Mouse (Mus musculus) gastrocnemius, adult 18-20 months (tissue): ENCODE measurements around the gene Aktip. TPM values are rescaled to one million over a fixed set of nuclear protein-coding genes. Genes with fewer than 3 reads are reported as not detected.
A peak's percentile ranks its signal among the peaks of the same experiment; 100 is the strongest.

ENCODE experiments used
- DNase-seq: peaks from one replicate; pipeline ENCODE4 v3.0.0; 2021; ENCODE audit warnings: low spot score
- total RNA-seq, 2 experiments: library from RNA; stranded (reverse); gene quantifications; 2 replicates each; pipeline ENCODE4 v1.2.3; 2021

Gene Aktip
- total RNA-seq, 2 experiments from 2014 or later, result 58.7 to 71.0 TPM

DNA sequence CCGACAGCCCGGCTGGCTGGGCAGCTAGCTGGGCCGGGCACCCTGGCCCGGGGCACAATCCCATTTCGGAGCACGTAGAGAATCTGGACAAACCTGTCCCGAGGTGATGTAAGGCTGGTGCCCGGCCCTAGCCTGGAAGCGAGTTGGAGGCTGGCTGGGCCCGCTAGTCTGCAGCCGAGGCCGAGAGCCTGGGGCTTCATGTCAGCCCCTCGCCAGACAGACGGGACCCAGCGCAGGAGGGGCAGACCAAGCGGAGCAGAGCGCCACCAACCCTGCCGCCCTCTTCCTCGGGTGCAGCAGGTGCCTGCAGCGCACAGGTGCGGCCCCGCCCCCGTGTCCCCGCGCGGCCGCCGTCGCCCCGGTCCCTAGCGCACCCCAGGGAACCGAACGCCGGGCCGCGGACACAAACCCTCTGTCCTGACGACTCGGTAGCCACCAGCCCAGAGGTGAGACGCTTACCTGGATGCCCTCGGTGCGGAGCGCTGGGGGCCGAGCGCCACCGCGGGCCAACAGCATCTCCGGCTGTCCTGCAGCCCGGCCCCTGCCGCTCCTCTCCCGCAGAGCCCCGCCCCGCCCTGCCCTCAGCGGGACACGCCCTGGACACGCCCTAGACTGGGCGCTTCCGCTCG lies 66.2 kb downstream of the Aktip start:
- peak; percentile 17 for DNase-seq

DNA sequence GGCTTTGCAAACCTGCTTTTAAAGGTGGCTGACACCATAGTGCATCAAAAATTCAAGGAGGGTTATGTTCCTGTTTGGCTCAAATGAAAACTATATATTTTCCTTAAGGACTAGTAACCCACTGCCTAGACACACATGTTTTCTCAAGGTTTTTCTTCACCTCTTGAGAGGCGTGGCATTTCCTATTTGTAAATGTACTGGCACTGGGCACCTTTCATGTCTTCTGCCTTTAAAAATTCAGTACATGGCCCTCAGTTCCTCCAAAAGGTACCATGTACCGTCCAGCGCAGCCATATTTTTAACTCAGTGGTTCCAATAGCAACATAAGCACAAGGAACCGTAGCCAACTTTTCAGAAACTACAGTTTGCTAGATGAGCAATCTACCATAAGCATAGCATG lies 67.0 kb downstream of the Aktip start:
- no peak for DNase-seq

DNA sequence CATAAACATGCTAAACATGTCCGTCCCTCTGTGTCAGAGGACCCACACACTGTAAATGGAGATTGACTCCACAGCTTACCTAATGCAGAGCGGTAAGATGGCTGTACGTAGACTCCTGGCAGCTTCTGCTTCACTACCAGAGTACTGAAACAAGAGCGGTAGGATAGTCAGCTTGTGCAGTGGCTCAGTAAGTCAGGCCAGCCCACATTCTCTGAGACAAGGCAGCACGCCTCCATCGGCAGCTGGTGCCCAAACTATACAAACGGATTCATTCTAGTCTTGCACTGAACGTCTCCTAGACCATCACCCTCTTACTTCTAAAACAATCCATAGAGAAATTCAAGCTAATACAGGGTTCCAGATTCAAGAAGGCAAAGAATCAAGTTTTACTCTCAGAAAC lies 73.0 kb downstream of the Aktip start:
- DNase-seq, result no peak

DNA sequence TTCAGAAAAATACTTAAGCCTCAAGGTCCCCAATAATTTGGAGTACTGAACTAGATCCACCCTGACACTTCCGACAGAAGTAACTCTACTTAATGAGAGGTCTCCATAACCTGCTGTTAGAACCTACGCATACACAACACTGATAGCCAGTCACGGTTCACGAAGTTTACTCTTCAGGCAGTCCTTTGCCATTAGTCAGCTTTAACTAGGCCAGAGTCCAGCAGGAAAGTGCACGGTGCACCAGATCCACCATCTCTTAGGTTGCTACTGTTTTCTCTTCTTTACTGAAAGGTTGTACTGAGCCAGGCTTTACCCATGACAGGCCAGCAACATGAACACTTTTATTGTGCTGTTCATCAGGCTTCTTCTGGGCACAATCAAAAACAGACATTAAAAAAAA lies 75.5 kb downstream of the Aktip start:
- DNase-seq, result no peak

DNA sequence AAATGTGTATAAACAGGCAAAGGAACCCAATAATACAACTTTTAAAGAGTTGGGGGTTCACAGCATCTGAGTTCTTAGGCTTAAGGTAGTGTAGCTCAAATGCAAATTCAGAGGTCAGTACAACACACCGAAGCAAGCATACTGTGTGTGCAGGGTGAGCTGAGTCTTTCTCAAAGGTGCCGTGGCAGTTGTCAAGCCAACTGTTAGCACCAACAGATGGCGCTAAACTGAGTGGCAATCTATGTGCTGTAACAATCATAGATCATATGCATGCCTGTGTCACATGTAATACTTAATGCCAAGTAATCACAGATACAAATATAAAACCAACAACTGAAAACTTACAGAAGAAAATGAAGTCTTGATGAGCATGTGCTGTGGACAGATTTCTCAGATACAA lies 81.6 kb downstream of the Aktip start:
- DNase-seq, result no peak

DNA sequence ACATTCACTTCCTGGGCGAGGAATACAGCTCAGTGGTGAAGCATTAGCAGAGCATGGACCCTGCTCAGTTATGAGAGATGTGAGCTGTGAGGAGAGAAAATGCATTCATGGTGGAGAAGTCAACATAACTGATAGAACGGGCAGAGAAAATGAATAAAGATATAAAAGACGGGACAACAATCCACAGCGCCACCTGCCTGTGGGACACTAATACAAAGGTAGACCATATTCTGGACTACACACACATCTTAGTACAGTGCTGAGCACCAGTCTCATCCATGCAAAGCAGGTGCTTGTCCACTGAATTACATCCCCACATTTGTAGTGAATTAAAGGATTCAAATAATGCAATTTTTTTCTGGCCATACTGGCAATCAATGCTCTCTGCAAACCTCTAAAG lies 82.2 kb downstream of the Aktip start:
- no peak for DNase-seq

DNA sequence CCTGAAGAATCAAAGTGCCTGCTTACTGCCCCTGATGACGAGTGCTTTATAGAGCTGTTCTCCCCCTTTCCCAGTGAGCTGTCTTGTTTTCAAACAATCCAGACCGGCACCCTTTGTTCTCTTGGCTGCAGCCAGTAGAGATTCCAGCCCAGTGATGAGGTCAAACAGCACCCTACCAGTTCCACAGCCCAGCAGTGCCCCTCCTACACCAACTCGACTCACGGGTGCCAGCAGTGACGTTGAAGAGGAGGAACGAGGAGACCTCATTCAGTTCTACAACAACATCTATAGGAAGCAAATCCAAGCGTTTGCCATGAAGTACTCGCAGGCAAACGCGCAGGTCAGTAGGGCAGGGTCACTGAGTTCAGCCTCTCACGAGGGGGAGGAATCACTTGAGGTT lies 84.9 kb downstream of the Aktip start:
- DNase-seq, result no peak

DNA sequence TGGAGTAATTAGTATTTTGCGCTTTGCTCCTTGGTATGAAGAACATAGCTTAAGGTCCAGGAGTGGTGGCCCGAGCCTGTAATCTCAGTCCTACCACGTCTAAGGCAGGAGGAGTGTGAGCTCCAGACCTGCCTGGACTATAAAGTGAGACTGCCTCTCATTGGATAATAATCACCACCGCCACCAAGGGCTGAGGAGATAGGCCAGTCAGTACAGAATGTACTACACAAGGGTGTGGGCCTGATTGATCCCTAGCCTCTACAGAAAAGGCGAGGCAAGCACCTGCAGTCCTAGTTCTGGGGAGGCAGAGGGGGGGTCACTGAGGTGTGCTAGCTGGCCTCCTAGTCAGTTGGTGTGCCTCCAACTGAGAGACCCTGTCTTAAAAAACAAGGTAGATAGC lies 85.3 kb downstream of the Aktip start:
- no peak for DNase-seq

DNA sequence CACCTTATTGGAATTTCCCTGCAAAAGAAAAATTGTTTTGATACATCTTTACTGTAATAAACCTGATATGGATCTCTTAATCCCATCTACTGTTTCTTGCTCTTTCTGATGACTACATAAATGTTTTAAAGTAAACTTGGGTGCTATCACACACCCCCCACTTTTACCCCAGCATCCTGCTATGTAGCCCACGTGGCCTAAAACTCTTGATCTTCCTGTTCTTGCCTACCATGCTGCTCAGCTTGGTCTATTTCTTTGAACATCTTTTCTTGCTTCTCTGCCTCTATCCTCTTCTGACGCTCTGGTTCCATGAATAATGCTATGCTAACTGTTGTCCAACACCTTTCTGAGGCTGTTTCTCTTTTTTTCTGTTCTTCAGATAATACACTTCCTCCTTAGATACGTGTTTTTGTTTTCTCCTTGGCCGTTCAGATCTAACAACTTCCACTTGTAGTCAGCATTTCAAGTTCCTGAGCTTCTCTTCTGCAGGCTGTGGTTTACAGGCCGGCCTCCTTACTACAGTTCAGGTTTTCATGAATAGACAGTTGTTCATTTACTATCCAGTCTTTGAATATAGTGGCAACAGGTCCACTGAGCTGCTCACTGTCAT lies 87.8 kb downstream of the Aktip start:
- no peak for DNase-seq

DNA sequence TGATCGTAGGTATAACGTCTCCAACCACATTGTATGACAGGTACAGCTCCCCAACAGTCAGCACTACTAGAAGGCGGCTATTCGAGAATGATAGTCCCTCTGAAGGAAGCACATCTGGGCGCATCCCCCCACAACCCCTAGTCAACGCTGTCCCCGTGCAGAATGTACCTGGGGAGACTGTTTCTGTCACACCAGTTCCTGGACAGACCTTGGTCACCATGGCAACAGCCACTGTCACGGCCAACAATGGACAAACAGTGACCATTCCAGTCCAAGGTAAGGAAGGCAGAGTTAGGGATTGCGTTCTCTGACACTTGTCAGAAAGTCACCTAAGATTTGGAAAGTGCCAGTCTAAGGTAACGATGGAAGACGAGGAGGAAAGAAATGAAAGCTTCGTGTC lies 93.5 kb downstream of the Aktip start:
- DNase-seq, result no peak

DNA sequence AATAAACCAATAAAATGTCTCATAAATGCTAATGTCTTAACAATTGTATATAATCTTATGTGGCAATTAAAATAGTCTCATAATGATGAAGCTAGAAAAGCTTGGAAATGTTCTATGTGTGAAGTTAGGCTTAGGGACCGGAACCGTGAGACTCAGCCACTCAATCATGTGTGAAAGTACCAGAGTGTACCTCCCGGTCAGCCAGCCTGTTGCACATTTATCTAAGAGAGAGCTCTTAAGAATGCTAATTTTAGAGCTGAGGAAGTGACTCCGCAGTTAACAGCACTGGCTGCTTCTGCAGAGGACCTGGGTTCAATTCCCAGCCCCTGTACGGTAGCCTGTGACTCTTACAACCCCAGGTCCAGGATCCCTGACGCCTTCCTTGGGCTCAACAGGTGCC lies 101.7 kb downstream of the Aktip start:
- no peak for DNase-seq

DNA sequence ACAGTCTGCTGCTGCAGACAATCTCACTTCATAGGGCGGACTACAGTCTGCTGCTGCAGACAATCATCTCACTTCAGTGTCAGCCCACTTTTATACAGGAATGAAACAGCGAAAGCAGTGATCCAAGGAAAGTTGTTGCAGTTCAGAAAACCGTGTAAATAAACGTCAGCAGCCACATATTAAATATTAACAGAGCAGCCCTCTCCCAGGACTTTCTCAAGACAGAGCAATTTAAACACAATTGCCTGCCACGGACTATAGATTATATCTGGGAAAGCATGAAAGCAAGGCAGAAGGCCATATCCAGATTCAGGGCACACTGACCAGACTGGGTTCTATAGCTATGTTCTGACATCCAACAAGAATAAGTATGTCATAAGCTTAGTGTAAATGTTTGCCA lies 105.6 kb downstream of the Aktip start:
- no peak for DNase-seq

DNA sequence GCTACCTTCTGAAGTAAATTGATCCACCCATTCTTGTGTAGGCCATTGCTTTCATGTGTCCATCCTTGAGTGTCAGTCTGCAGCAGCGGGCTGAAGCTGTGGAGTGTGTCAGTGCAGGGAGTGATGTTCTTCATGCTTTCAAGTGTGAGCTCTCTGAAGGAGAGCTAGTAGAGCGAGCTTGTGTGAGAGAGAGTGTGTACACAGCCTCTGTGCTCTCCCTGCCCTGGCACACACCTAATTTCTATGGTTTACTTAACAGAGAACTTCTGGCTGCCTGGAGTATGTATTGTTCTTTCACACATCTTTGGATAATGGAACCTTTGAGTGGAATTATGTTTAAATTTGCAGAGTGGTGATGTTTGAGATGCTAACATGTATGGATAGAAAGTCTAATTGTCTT lies 110.2 kb downstream of the Aktip start:
- no peak for DNase-seq

DNA sequence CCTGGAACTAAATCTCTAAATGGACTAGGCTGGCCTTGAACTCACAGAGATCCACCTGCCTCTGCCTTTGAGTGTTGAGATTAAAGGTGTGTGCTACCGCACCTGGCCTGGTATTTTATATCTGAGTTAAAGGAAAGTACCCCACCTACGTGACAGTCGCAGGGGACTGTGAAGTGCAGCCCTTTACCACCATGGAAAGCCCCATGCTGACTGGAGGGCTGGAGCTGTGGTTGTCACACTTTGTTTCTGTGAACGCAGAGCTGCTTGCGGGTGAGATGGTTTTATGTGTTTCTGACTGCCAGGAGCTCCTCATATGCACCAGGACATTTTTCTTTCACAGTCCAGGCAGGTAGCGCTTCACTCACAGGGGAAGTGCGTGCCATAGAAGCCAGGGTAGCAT lies 111.3 kb downstream of the Aktip start:
- DNase-seq, result no peak

DNA sequence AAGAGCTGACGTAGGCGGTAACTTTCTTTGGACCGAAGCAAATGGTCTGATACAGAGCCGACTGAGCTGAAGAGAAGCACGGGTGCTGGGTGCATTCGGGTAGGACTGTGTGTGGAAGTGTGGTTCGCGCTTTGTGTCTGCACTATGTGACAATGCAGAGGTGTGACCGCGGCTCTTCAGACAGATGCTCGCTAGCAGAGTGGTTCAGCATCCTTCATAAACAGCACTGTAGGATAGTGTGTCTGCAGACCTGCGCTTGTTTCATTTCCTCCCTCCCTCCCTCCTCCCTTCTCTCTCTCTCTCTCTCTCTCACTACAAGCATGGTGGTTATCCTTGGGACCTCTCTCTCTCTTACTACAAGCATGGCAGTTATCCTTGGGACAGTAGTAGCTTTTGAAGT lies 117.3 kb downstream of the Aktip start:
- DNase-seq, result no peak

DNA sequence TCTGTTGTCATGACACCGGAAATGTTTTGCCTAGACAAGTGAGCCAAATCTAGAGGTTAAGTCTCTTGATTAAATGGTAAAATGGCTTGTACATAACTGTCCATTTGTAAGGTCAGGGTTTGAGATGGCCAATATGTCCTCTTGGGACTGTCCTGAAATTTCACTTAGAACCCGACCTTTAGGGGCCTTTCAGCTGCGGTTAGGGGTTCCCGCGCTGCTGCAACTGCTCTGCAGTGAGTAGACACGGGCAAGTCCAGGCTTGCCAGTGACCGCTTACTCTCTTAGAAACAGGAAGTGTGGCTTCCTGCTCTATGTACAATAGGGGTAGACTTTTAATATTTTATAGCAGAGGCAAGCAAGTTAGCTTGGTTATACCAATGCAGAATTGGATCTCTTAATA lies 117.9 kb downstream of the Aktip start:
- DNase-seq, result no peak

DNA sequence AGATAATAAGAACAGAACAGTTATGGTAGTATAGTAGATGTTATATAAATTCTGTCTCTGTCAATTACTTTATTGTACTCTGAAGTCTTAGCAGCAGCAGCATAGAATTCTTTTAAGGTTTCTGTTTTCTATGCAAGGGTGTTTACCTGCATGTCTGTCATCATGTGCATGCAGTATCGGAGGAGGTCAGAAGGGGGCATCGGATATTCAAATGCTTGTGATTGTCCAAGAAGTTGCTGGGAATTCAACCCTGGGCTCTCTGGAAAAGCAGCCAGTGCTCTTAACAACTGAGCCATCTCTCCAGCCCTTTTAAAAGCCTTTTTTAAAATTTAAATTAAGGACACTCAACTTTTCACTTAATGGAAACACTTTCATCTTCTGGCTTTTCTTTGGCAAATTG lies 120.1 kb downstream of the Aktip start:
- no peak for DNase-seq

DNA sequence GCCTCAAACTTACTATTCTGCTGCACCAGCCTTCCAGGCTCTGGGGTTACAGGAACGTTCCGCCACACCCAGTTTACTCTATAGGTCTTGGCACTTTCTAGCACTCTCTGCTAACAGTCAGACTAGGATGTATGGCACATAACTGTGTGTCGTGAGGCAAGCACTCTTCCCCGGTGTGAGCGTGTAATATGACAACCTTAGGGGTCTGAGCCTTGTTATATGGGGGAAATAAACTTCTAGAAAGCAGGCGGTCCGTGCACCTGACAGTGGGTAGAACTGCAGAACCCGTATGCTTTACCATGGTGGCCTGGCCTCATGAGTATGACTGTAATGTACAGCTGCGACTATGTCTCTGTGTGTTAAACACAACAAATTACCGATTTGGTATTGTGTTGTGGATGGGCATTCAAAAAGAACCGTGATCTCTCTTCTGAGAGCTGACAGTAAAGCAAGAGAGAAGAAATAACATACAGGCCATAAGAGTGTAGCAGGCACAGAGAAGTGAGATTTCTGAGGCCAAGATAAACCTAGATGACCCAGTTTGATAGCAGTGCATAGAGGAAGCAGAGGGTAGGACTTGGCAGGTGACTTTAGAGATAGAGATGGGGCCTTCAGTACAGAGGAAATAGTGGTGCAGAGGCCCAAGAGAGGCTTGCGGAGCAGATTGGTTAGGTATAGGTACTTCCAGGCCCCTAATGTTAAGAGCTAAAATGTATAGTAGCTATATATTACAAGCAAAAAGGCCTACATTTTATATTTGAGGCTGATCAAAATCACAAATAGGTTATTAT lies 122.5 kb downstream of the Aktip start:
- DNase-seq, result no peak

DNA sequence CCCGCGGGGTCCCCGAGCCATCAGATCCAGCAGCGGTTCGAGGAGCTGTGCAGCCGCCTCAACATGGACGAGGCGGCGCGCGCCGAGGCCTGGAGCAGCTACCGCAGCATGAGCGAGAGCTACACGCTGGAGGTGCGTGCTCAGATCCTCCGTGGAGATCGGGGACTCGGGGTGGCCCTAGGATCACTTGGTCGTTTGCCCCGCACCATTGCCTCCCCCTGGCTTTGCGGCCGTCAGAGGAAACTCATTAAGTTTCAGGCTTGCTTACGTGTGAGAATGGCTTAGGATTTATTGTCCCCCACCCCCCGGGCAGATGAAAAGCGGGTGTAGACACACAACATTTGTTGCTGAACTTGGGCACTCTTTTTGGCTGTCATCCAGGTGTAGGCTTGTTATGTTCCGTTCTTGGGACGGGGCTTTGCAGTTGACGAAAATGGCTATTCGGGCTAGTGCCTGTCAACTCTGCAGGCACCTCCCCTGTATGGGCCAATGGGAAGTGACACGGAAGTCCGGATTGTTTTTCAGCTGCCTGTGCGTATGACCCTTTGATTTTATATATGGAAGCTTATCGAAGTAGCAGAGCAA lies 129.4 kb downstream of the Aktip start:
- peak; percentile 89 for DNase-seq

DNA sequence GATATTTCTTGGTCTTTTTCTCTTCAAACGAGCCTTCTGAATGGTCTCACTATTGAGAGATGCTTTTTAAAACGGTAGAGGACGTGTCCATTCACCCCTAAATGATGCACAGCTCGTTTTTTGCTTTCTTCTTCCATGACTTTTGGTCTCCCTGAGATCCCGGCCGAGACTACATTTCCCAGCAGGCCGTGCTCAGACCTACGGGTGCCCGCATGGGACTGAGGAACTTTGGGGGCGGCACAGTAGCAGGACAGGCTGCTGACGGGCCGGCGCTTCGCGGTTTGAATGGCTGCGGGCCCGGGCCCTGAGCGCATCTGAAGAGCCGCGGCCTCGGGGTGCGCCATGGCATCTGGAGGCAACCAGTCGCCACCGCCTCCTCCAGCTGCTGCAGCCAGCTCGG lies 129.9 kb downstream of the Aktip start, which contains the start of gene Rbl2:
Gene Rbl2, plus strand, starts transcription at position 224 of the 400 bp plus-strand sequence.
- DNase-seq, result peak; percentile 97

DNA sequence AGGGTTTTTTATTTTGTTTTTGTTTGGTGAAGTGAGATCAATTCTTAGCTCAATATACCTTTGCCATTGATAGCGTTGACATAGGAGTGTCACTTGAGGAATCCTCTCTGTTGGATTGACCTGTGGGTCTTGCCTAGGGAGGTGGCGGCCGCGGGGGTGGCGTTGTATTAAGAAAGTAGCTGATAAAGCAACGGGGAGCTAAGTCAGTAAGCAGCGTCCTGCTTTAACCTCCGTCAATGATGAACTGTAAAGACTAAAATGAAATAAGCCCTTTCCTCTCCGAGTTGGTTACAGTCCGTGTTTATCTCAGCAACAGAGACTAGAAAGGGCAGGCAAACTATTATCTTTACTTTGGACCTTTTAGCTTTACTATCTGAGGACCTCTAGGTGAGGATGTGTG lies 130.4 kb downstream of the Aktip start:
- DNase-seq, result peak; percentile 18

DNA sequence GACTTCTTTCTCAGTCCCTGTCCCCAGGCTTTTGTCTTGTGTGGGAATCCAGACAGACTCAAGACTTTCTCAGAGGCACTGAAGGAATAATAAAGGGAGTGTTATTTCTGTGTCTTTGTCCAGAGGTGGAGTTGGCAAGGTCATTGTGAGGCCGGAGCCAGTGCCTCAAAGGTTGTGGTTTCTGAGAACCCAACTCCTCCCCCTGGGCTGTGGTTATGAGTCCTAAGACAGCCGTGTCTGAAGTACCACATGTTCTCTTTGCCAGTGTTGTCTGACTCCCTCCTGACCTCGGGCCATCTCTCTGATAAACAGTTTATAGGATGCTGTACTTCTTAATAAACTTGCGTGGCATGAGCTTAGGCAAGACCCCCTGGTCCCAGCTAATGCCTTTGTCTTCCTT lies 134.6 kb downstream of the Aktip start:
- no peak for DNase-seq
